Comparison of ENCODE assay signal across 8 mouse cellular contexts in the genomic region with DNA sequence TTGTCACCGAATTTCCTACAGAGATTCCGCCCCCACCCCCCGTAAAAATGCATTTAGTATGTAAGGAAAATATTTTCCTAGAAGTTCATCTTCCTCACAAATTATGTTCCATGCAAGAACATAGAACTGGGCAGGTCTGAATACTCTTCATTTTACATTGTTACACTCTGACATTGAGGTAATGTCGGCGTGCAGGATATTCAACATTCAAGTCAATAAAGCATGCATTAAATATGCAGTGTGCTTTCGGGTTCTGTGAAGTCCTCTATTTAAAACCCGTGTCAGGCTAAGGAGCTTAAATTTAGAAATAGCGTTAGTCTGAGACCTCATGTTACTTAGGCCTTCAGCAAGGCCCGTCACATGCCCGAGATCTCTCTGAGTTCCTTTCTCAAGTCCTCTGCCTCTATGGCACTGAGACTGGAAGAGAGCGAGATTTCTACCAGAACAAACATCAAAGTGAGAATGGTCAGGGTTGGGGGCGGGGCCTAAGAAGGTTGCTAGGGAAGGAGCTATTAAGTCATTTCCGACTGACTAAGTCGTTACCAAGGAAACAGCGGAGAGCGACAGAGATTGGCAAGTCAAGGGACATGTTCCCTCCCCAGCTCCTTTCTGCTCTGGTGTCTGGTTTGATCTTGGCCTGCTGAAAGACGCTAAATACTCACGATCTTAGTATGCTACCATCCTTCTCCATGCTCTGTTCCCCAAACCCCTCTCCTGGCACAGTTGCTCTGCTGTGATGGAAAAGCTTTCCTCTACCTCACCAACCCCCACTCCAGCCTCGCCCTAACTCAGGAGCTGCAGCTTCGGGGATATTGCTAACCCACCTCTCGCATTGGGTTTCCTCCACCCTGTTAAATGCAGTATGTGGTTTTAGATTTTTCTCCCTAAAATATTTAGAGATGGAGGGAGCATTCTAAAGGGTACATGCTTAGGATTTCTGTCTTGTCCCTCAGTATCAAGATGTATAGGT. TPM values are rescaled to one million over a fixed set of nuclear protein-coding genes. Genes with fewer than 3 reads are reported as not detected.
DNase-seq lines count a peak whose midpoint lies in the region; ATAC-seq and TF ChIP-seq lines count a peak whose summit lies in the region.

No protein-coding gene starts in this region.

- H3K4me3 ChIP-seq in brown adipose tissue, adult 24 weeks (ENCODE audit: insufficient read depth, low read depth, low read length): peak overlapping the region; percentile 68
- peak overlapping the region; percentile 50 for H3K4me3 ChIP-seq in heart, embryonic 12.5 days
- peak overlapping the region; percentile 35 for H3K4me3 ChIP-seq in kidney, embryonic 14.5 days (ENCODE audit: low read length)
- H3K4me3 ChIP-seq in limb, embryonic 14.5 days (replicated peaks; ENCODE audit: low read length): peak overlapping the region; percentile 41
- H3K4me3 ChIP-seq in midbrain, embryonic 14.5 days (replicated peaks; ENCODE audit: low read depth, low read length): peak overlapping the region; percentile 33

- peak overlapping the region; percentile 34; the same call in 1 of the 2 replicates for H3K9ac ChIP-seq in heart, embryonic 12.5 days
- peak overlapping the region; percentile 32; the same call in 1 of the 2 replicates for H3K9ac ChIP-seq in kidney, embryonic 14.5 days (ENCODE audit: low read depth, low read length)
- H3K9ac ChIP-seq in limb, embryonic 14.5 days (ENCODE audit: low read depth, low read length, severe bottlenecking): peak overlapping the region; percentile 45
- H3K9ac ChIP-seq in midbrain, embryonic 14.5 days (replicated peaks; ENCODE audit: low read length): peak overlapping the region; percentile 51

- no peaks in the 10 kb centered on the region for H3K9me3 ChIP-seq in heart, embryonic 12.5 days (replicated peaks)
- H3K9me3 ChIP-seq in kidney, embryonic 14.5 days (ENCODE audit: control insufficient read depth, low read length): no peaks in the 10 kb centered on the region
- no peaks in the 10 kb centered on the region for H3K9me3 ChIP-seq in limb, embryonic 14.5 days (ENCODE audit: control insufficient read depth, low read length)
- H3K9me3 ChIP-seq in midbrain, embryonic 14.5 days (ENCODE audit: control insufficient read depth, low read length): no peaks in the 10 kb centered on the region

- TF ChIP-seq POLR2A in limb, embryonic 14.5 days (IDR thresholded peaks at IDR 0.05; ENCODE audit: borderline replicate concordance, extremely low read depth, insufficient read depth, insufficient read length): 0 out of 2 replicates have a peak, but pooled peaks have one; percentile 32

- H3K4me2 ChIP-seq in heart, embryonic 12.5 days: peak overlapping the region; percentile 73
- H3K4me2 ChIP-seq in kidney, embryonic 14.5 days (replicated peaks; ENCODE audit: low read depth, low read length): peak overlapping the region; percentile 41
- peak overlapping the region; percentile 69 for H3K4me2 ChIP-seq in limb, embryonic 14.5 days (replicated peaks; ENCODE audit: low read depth, low read length, severe bottlenecking)
- H3K4me2 ChIP-seq in midbrain, embryonic 14.5 days (ENCODE audit: low read length): peak overlapping the region; percentile 61

- ATAC-seq in CD4-positive, CD25-positive, alpha-beta regulatory T cell, adult 4 months: peak; percentile 100
- peak; percentile 49 for ATAC-seq in erythroid progenitor cell, adult 5-6 weeks (replicated peaks; ENCODE audit: low FRiP score, poor library complexity, severe bottlenecking)
- ATAC-seq in heart, embryonic 12.5 days (ENCODE audit: insufficient number of reproducible peaks, low FRiP score): peak; percentile 84
- ATAC-seq in kidney, embryonic 14.5 days (ENCODE audit: low FRiP score, low TSS enrichment): peak; percentile 82
- ATAC-seq in limb, embryonic 14.5 days (ENCODE audit: low FRiP score, low read depth): peak; percentile 87
- ATAC-seq in midbrain, embryonic 14.5 days (ENCODE audit: low FRiP score, low TSS enrichment): peak; percentile 94

- H3K27me3 ChIP-seq in heart, embryonic 12.5 days (replicated peaks): no peaks in the 10 kb centered on the region
- no peaks in the 10 kb centered on the region for H3K27me3 ChIP-seq in kidney, embryonic 14.5 days (ENCODE audit: control insufficient read depth, insufficient read depth, low read length)
- H3K27me3 ChIP-seq in limb, embryonic 14.5 days (ENCODE audit: control insufficient read depth, insufficient read depth, low read length): no peaks in the 10 kb centered on the region
- no peaks in the 10 kb centered on the region for H3K27me3 ChIP-seq in midbrain, embryonic 14.5 days (ENCODE audit: control insufficient read depth, insufficient read depth, low read length)

- WGBS in heart, embryonic 12.5 days: 25% methylated on average over 21 of the region's 21 CpGs
- 24% methylated on average over 21 of the region's 21 CpGs for WGBS in kidney, embryonic 14.5 days
- WGBS in limb, embryonic 14.5 days: 24% methylated on average over 21 of the region's 21 CpGs
- WGBS in midbrain, embryonic 14.5 days: 15% methylated on average over 21 of the region's 21 CpGs

- no peaks in the 10 kb centered on the region for H3K36me3 ChIP-seq in heart, embryonic 12.5 days
- H3K36me3 ChIP-seq in kidney, embryonic 14.5 days (ENCODE audit: control insufficient read depth, insufficient read depth, low read length): no peaks in the 10 kb centered on the region
- no peaks in the 10 kb centered on the region for H3K36me3 ChIP-seq in limb, embryonic 14.5 days (ENCODE audit: control insufficient read depth, insufficient read depth, low read length)
- H3K36me3 ChIP-seq in midbrain, embryonic 14.5 days (ENCODE audit: control insufficient read depth, insufficient read depth, low read length): no peaks in the 10 kb centered on the region

- peak; percentile 95 for DNase-seq in limb, embryonic 14.5 days (ENCODE audit: low spot score)
- peak; percentile 96 for DNase-seq in midbrain, embryonic 14.5 days
- DNase-seq in spleen, postnatal 10 days (ENCODE audit: low spot score in 2 of 2): peak; percentile 19 to 85

- no peaks in the 10 kb centered on the region for H3K4me1 ChIP-seq in brown adipose tissue, adult 24 weeks (ENCODE audit: control insufficient read depth, insufficient read depth, insufficient read length, low read length)
- peaks cover 14% of the 10 kb centered on the region for H3K4me1 ChIP-seq in heart, embryonic 12.5 days (replicated peaks)
- peaks cover 13% of the 10 kb centered on the region for H3K4me1 ChIP-seq in kidney, embryonic 14.5 days (ENCODE audit: control insufficient read depth, insufficient read depth, low read length)
- H3K4me1 ChIP-seq in limb, embryonic 14.5 days (ENCODE audit: control insufficient read depth, insufficient read depth, low read length): peaks cover 19% of the 10 kb centered on the region
- H3K4me1 ChIP-seq in midbrain, embryonic 14.5 days (ENCODE audit: control insufficient read depth, insufficient read depth, low read length): peaks cover 15% of the 10 kb centered on the region

- 0 out of 2 replicates have a peak overlapping the region, but pooled peaks have one; percentile 9 for H3K27ac ChIP-seq in brown adipose tissue, adult 24 weeks (replicated peaks; ENCODE audit: low read depth, low read length)
- peak overlapping the region; percentile 49; the same call in 1 of the 2 replicates for H3K27ac ChIP-seq in heart, embryonic 12.5 days (ENCODE audit: poor library complexity, severe bottlenecking)
- peak overlapping the region; percentile 21; the same call in 1 of the 2 replicates for H3K27ac ChIP-seq in kidney, embryonic 14.5 days (ENCODE audit: low read depth, low read length)
- peak overlapping the region; percentile 84 for H3K27ac ChIP-seq in limb, embryonic 14.5 days (replicated peaks; ENCODE audit: low read depth, low read length)
- H3K27ac ChIP-seq in midbrain, embryonic 14.5 days (replicated peaks; ENCODE audit: low read depth, low read length): peak overlapping the region; percentile 92

RNA-seq across cellular contexts. Expression of a gene that starts 2.9 kb away (rescaled TPM):
- polyA plus RNA-seq in CD4-positive, CD25-positive, alpha-beta regulatory T cell, adult 4 months (2017; shearing (Covaris generic)): under 1 TPM; 0.54 to 0.98 TPM
- polyA plus RNA-seq in brown adipose tissue, adult 24 weeks (2012; ENCODE audit: insufficient read depth, insufficient read length, missing spikeins): 1.1 TPM in 1 of 2 replicates, not detected in the other
- 1.4 TPM in 1 of 2 replicates, not detected in the other for total RNA-seq in erythroid progenitor cell, adult 5-6 weeks (2015; ENCODE audit: low replicate concordance)
- total RNA-seq in erythroid progenitor cell, adult 5-6 weeks (2017; ENCODE audit: low replicate concordance): not detected in 2 replicates
- 0.23 and 1.0 TPM in 2 replicates for polyA plus RNA-seq in heart, embryonic 12.5 days (2016; fragmentation: Nextera tagmentation; extraction: Ambion mirVana)
- polyA plus RNA-seq in kidney, embryonic 14.5 days (2014; fragmentation: Nextera tagmentation; extraction: Ambion mirVana): 1.5 and 2.7 TPM in 2 replicates
- polyA plus RNA-seq in limb, embryonic 14.5 days (2012; rRNA removed): 0.49 and 0.80 TPM in 2 replicates
- polyA plus RNA-seq in limb, embryonic 14.5 days (2014; fragmentation: Nextera tagmentation; extraction: Ambion mirVana): 1.3 TPM in 2 replicates
- 0.08 and 0.41 TPM in 2 replicates for polyA plus RNA-seq in midbrain, embryonic 14.5 days (2014; fragmentation: Nextera tagmentation; extraction: Ambion mirVana)

RNA-seq across cellular contexts. Expression of a gene that starts 21.2 kb away (rescaled TPM):
- polyA plus RNA-seq in CD4-positive, CD25-positive, alpha-beta regulatory T cell, adult 4 months (2017; shearing (Covaris generic)): 1 to 10 TPM in 1 of 2 experiments, under 1 TPM in 1; 0.80 to 1.5 TPM
- 6.1 and 6.8 TPM in 2 replicates for polyA plus RNA-seq in brown adipose tissue, adult 24 weeks (2012; ENCODE audit: insufficient read depth, insufficient read length, missing spikeins)
- total RNA-seq in erythroid progenitor cell, adult 5-6 weeks (2015; ENCODE audit: low replicate concordance): 0.72 and 2.1 TPM in 2 replicates
- total RNA-seq in erythroid progenitor cell, adult 5-6 weeks (2017; ENCODE audit: low replicate concordance): 0.15 TPM in 1 of 2 replicates, not detected in the other
- polyA plus RNA-seq in heart, embryonic 12.5 days (2016; fragmentation: Nextera tagmentation; extraction: Ambion mirVana): 24.2 and 27.1 TPM in 2 replicates
- 15.5 and 25.3 TPM in 2 replicates for polyA plus RNA-seq in kidney, embryonic 14.5 days (2014; fragmentation: Nextera tagmentation; extraction: Ambion mirVana)
- polyA plus RNA-seq in limb, embryonic 14.5 days (2012; rRNA removed): 10.1 and 13.6 TPM in 2 replicates
- polyA plus RNA-seq in limb, embryonic 14.5 days (2014; fragmentation: Nextera tagmentation; extraction: Ambion mirVana): 22.8 and 23.9 TPM in 2 replicates
- polyA plus RNA-seq in midbrain, embryonic 14.5 days (2014; fragmentation: Nextera tagmentation; extraction: Ambion mirVana): 2.0 and 5.5 TPM in 2 replicates

Comparison
In these comparisons a context has a peak if more than half of its experiments do, and no peak if none do; other contexts are left out.
1. Peak in every context shown above with its lines: DNase-seq, ATAC-seq, H3K4me3 ChIP-seq and H3K27ac ChIP-seq.
2. ATAC-seq: peak in every context shown above with its lines; median percentile 100 in CD4-positive, CD25-positive, alpha-beta regulatory T cell, adult 4 months; 94 in midbrain, embryonic 14.5 days; 87 in limb, embryonic 14.5 days; 84 in heart, embryonic 12.5 days; 82 in kidney, embryonic 14.5 days; 49 in erythroid progenitor cell, adult 5-6 weeks.
3. H3K27ac ChIP-seq: peak in every context shown above with its lines; median percentile 92 in midbrain, embryonic 14.5 days; 84 in limb, embryonic 14.5 days; 49 in heart, embryonic 12.5 days; 21 in kidney, embryonic 14.5 days; 9 in brown adipose tissue, adult 24 weeks.